Mouse (Mus musculus) gastrocnemius, postnatal 10 days (tissue): ENCODE results near the gene Ptprs. TPM values are rescaled to one million over a fixed set of nuclear protein-coding genes. Genes with fewer than 3 reads are reported as not detected.

Source experiments
- DNase-seq: peaks from one replicate; pipeline ENCODE4 v3.0.0; 2021; ENCODE audit warnings: mixed read lengths
- total RNA-seq, 2 experiments: library from RNA; stranded (reverse); gene quantifications; 2 replicates each; pipeline ENCODE4 v1.2.3; 2021

The Ptprs gene
- total RNA-seq, 2 experiments from 2014 or later = 64.1 to 94.7 TPM

DNA sequence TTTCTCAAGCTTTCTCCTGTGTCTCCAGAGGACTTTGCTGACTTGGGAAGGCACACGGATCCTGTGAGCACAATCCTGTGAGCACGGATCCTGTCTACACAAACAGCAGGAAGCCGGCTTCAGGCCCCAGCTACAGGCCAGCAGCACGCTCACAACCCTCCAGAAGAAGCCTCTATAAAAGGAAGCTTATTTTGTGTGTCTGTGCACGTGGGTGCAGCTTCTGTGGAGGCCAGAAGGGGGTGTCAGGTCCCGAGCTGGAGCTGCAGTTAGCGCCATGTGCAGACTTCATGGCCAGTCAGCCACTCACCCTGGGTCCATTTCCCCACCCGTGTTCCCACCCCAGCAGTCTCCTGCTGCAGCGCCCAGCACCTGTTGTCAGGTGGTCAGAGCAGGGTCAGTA is 7.9 kb downstream of the Ptprs start:
- no peak for DNase-seq

DNA sequence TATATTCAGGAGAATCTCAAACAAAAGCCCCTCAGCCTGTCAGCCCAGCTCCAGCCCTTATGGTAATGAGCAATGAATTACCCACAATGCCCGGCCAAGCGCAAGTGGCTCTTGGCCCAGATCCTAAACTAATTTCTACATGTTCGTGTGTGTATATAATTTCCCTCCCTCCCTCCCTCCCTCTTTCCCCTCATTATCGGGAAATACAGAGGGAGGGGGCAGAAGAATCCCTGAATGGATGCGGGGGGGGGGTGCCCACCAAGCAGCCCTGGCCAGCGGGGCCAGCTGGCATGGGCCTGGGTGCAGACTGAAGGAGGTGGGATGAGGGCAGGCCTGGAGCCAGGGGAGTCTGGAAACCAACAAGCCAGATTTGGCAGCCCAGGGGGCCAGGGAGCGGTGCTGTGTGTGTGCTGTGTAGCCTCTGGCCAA is 8.8 kb downstream of the Ptprs start:
- DNase-seq = no peak

DNA sequence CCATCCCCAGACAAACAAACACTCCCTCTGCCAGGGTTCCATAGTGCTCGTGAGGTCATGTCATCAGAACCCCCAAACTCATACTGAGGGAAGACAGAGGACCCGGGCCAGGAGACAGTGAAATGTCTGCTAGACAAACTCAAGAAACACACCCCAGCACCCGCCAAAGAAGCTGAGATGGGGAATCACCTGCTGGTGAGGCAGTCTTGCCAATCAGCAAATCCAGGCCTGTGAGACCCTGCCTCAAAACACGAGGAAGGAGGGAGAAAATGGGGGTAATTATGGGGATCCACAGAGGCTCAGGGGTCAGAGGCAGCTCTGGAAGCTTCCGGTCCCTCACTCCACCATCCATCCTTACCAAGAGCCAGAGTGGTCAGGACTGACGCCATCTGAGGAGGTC is 9.5 kb downstream of the Ptprs start:
- no peak for DNase-seq

DNA sequence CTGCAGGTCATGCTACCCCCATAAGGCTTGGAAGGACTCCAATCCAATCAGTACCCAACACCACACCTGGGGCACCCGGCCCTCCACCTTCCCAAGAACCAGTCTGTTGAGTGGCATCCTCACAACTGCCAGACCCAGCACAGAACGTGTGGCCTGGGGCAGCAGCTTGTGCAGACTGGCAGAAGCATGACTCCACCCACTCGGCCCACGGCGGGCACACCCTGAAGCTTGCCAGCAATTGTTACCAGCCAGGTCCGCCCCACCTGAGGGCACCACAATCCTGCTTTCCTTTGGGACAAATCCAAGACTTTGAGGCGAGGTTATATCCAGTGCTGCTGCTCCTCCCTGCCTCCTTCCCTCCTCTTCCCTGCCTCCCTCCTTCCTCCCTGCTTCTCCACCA is 11.5 kb downstream of the Ptprs start:
- no peak for DNase-seq

DNA sequence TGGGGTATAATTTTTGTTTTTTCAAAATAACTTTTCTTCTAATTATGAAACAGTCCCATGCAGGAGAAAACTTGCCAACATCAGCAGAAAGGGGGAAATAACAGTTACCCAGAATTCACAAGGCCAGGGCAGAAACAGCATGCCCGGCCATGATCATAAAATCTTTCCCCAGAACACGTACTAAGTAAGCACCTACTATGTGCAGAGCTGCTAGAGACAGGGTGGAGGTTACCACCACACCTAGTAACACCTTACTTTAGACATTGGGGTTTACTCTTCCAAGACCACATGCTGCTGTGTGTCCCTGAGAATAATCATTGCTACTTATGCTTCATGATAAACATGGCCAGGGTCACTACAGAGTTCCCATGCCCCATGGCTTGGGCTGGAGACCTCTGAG is 11.9 kb downstream of the Ptprs start:
- no peak for DNase-seq

DNA sequence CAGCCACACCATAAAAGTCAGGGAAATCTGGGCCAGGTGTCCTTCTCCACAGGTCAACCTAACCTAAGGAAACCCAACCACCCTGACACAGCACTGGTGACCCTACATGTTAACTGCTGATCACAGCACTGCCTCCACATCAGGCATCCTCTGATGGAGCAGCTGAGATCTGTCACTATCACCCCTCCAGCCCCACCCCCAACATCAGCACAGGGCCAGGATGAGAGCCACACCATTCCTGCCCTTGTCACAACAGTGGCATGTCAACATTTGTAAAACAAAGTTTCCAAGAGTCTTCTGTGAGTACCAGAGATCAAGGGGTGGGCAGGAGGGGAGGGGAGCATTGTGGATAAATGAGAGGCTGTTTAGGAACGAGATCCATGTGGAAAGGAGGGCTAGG is 12.8 kb downstream of the Ptprs start:
- no peak for DNase-seq

DNA sequence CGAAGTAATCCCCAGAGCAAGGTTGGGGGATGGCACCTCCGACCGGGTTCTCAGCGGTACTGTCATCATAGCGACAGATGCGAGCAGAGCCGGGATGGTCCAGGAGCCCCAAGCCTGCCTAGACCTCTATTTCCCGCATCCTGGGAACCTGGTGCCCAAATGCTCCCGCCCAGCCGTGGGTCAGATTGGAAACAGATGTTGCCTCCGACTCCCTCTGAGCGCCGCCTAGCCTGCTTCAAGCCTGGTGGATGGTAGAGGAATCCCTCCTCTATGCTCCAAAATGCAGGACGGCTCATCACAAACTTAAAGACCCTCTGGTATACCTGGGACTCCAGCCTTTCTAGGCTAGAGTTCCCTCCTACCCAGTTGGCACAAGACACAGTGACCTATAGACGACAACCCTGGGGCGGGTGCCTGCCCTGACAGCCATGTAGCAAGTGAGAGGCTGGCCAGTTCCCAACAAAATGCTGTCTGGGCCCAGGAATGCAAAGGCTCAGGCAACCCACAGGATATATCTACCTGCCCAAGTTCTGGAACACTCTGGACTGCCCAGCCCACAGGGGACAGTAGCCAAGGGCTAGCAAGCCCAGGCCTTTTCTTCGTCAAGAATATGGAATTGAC is 13.3 kb downstream of the Ptprs start:
- DNase-seq = no peak

DNA sequence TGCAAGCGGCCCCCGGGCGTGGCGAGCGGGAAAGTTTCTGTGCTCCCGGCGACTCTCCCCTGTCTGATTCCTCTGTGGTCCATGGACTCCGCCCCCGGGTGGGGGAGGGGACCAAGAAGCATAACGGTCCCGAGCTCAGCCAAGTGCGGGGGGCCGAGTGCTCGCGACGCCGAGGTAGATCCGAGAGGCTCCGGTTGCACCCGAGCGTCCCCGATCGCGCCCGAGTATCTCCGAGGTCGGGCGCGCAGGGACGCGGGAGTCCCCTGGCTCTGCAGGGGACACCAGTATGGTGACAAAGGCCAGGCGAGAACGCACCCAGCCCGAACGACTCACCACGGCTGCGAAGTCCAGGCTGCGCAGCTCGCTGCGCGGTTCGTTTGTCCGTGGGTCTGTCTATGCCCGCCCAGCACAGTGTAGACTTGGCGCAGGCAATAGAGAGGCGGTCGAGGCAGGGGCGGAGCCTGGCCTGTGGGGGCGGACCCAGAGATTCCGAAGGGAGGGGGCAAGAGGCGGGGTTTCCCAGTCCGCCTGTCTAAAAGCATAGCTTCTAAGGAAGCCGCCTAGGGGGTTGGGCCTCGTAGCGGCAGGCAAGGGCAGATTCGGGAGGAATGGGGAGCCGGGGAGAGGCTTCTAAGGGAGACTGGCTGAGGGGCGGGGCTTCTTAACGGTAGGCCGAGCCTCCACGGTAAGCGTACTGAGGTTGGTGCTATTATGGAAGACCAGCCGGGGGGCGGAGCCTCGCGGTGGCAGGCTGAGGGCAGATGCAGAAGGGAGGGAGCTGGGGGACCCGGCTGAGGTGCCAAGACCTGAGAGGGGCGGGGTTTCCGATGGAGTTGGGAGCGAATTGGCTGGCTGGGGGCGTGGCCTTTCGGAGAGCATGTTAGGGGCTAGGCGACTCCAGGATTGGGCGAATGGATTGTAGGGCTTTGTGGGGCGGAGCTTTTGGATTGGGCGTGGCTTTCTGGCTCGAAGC is 14.2 kb downstream of the Ptprs start:
- peak; percentile 98 for DNase-seq

DNA sequence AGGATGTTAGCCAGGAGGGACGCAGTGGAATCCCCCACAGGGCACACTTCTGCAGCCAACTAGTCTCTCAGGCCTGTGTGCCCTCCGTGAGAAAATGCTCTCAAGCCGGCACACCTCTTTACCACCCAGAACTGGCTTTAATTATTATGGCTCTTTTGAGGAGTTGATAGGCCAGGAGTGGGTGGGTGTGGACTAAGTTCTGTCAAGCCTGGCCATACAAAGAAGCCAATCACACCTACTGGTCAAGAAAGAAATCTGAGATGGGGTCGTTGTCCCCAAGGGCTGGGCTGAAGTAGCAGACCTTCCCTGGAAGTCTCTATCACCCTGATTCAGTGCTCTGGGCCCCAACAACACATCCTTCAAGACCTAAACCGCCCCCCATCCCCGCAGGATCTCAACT is 15.4 kb downstream of the Ptprs start:
- no peak for DNase-seq

DNA sequence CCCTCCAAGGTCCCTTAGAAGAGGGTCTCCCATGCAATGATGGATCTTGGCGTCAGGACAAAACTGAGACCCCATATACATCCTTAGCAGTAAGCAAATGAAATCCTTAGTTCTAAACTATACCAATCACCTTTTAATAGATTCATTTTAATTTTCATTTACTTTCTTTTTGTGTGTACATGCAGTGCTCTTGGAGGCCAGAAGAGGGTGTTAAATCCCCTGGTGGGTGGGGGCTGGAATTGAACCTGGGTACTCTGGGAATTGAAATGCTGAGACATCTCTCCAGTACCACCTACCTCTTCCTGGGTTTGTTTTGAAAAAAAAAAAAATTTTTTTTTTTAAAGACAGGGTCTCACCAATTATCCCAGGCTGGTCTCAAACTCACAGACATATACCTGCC is 18.8 kb downstream of the Ptprs start:
- DNase-seq = no peak

DNA sequence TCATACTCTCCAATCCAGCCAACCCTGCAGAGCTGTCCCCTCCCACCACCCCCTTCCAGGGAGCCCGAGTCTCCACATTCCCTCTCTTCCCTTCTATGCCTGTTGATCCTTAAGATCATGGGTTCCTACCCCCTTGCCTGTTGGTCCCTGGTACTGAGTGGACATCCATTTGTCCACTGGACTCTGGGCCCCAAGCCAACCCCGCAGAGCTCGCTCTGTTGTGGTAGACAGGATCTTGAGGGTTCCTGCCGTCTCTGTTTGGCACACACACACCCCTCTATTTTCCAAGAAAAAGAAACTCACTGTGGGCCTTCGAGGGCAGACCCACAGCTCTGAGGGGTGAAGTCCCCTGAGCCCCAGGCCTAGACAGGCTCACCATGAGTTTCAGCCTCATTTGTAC is 19.9 kb downstream of the Ptprs start:
- no peak for DNase-seq

DNA sequence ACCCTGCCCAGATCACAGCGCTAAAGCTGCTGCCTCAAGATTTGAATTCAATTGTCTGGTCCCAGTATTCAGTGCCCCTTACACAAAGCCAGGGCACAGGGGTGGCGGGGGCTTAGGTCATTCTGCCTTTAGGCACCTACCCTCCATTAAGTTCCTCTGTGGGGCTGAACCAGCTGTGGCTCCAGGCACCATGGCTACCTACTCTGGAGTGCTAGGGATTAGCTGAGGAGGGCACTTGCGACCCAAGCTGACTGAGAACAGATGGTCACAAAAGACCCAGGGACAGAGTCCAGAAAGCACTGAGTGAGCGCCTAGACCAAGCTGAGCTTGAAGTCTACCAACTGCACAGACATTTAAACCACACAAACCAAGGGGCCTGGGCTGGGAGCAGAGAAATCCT is 22.6 kb downstream of the Ptprs start:
- no peak for DNase-seq

DNA sequence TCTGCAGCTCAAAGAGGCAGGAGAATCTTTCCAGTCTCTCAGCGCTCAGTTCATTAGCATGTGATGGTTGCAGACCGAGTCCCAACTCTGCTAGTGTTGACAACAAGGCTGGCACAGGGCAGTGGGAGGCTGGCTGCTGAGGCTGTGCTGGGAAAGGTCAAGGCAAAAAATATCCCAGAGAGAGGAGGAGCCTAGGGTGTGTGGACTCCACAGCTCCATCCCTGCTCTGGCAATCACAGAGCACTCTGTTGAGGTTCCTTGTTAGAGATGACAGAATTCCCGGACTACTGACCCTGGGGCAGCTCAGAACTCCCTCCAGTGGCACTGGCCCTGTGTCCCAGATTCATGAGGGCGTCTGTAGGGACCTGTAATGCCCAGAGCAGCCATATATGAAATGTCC is 23.0 kb downstream of the Ptprs start:
- no peak for DNase-seq

DNA sequence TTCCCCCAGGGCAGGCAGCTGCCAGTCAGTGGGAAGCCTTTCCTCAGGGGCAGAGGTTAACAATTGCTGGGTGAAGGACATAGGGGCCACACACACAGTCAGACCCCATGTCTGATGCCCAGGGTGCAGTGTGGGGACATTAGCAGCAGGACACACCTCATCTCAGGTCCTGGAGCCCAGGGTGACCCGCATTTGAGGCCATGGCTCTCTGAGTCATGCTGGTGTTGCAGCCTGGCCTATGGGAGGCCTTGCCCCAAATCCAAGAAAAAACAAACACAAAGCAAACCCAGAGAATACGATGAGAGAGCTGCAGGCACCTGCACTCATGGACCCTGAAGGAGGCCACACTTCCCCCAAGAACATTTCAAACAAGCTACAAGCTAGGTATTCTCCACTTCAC is 28.6 kb downstream of the Ptprs start:
- DNase-seq = no peak

DNA sequence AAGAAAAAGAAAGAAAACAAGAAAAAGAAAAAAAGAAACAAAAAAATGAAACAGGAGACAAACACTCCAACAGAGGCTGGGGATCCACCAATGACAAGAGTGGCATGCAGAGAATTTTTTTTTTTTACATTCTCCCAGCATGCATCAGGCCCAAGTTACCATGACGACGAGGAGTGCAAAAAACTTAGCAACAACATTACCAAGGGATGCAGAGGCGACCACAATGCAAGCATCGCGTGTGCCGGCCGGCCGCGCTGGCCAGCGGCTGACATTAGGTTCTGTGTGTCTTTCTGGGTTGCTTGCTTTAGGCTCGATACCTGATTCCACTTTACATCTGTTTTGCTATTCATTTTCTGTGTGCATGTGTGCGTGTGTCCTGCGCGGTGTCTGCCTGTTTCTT is 30.9 kb downstream of the Ptprs start:
- no peak for DNase-seq

DNA sequence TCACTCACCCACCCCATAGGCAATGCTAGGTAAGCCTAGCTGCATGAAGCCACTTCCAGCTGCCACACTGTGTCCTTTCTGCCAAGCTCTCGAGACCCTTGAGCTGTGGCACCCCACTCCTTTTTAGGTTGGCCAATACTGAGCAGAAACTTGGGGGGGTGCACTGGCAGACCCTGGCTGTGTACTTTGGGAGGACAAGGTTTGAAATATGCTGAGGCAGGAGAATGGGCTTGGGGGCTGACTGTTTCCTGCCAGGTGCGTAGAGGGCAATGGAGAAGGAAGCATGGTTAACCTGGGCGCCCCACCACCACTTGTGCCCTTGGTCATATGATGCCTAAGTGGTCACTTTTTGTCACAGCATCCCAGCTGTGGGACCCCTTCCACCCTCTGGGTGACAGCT is 31.5 kb downstream of the Ptprs start:
- DNase-seq = no peak

DNA sequence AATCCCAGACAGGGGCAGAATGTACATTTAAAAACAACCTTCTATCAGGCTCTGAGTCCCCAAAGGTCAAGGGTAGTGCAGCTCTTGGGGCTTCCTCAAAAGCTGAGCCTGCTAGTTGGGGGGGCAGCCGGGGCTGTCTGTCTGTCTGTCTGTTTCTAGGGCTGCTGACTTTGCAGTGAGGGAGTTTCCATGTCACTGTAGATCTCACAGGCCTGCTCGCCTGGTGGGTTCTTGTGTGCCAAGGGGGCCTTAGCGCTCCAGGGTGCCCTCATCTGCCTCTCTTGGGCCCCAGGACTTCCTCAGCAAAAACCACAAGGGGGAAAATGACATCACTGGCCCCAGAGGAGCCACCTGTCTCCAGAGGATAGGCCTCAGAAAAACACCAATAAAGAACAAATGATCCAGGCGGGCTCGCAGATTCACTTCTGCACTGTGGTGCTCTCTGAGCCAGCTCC is 32.9 kb downstream of the Ptprs start:
- no peak for DNase-seq

DNA sequence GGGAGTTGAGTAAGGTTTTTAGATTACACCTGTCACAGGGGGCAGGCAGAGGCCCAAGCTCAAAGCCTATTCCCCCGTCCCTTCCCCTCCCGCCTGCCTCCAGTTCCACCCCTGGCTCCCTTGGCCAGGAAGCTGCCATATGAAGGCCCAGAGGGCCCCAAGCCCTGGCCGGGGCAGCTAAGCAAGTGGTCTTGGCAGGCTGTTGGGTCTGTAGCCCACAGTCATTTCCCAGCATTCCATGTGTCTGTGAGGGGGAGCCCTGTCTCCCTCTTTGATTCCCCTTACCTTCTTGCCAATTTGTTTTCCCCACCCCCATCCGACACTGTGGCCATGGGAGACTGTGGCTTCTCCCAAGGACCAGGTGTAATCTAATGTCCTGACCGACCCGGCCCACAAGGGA is 34.0 kb downstream of the Ptprs start:
- no peak for DNase-seq

DNA sequence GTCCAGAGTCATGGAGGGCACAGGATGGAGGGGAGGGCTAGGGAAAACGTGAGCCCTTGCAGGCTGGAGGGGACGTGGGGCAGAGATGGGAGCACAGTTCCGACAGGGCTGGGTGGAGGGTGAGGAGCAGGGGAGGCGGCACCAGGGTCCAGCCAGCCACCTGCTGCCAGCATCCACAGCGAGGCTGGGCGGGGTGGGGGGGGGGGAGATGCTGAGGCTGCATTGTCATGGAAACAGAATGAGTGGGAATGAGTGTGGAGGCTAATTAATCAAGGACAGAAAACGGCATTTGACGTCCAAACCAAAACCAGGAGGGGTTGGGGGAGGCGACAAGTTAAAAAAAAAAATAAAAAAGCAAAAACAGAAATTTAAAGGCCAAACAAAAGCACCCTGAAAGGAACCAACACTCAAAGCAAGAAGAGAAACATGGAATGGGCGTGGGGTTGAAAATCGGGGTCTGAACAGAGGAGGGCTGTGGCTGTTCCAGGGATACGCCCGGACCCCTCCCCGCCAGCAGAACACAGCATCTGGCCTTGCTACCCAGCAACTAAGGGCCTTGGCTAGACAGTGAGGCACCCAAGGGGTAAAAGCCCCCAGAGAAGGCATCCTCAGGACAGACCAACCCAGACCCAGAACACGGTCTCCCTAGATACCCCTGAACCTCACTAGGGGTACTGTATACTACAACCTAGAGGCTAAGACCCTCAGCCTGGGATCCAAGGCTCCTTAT is 36.4 kb downstream of the Ptprs start:
- DNase-seq = no peak

DNA sequence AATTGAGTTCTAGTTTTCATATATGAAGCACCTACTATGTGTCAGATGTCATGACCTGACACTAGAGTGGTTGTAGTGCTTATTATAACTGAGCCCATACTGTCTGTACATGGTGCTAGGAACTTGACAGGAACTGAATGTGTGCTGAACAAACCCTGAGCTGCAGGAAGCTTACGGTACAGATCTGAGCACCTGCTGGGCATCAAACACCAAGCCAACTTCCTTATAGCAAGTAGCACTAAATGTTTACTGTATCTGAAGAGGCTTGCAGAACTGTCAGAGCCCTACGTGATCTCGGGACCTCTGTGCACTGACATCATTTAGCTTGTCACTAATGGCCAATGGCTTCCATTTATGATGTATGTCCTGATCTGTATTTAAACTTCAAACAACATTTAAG is 44.7 kb downstream of the Ptprs start:
- DNase-seq = no peak

DNA sequence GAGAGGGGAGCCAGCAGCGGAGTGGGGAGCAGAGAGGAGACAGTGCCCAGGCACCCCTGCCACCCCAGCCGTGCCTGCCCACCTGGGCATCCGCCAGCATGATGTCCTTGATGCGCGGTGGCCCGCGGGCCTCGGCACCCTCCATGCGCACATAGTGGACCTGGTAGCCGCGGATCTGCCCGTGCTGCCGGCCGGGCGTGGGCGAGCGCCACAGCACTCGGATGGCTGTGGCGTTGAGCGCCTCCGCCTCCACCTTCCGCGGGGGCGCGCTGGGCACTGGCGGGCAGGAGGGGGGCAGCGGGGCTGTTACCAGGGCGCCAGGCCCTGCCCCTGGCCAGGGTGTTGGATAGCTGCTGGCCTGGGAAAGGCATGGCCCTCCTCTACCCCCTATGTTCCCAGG is 48.4 kb downstream of the Ptprs start:
- DNase-seq = no peak

DNA sequence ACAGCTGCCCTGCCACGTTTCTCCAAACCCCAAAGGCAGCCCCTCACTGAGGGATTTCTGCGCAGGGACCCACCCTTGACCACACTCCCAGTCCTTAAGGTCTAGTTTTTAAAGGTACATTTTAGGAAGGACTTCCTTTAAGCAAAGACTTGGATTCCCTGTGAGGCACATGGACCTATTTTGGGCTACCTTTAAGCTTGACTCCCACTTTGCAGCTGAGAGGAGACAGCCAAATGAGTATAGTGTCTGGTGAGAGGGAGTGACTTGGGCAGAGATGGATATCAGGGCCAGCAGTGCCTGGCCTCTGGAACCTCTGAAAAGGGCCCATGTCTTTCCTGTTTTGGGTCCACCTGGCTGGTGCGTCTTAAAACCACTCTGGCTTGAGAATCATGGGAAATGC is 50.3 kb downstream of the Ptprs start:
- no peak for DNase-seq

DNA sequence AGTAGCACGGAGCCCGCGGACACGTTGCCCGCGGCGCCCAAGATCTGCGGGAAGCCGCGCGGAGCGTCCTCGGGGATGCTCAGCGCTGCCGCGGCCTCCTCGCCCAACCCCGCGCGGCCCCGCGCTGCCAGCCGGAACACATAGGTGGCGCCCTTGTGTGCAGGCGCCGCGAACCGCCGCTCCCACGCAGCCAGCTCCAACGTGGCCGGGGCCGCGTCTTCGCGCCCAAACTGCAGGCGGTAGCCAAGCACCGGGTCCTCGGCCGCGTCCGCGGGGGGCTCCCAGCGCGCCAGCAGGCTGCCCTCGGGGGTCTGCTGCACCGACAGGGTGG is 50.7 kb downstream of the Ptprs start:
- peak; percentile 91 for DNase-seq
